Mouse (Mus musculus) left cerebral cortex, postnatal 36 days (tissue): ENCODE measurements at regions not wholly inside any gene's neighbourhood (a gene's known extent, or its start where the extent isn't known, plus 50 kb on each side); places are given as distances from the start of the nearest gene placed in this dataset.
"Not testable (repeated sequence)": the region's sequence is repeated elsewhere in the genome, so short reads cannot be mapped to it uniquely, and the experiment has no call there.

Experiments
- DNase-seq, 2 experiments: peaks; one replicate each; pipeline ENCODE4 v3.0.0; 2021 to 2022; ENCODE audit warnings: low spot score in 2 of 2, mixed read lengths in 1 of 2
- intact Hi-C: fragments of 180-260 bp; cut with DNase I; formaldehyde crosslinking; loops from one replicate; pipeline ENCODE4 v1.15.1; 2025

DNA sequence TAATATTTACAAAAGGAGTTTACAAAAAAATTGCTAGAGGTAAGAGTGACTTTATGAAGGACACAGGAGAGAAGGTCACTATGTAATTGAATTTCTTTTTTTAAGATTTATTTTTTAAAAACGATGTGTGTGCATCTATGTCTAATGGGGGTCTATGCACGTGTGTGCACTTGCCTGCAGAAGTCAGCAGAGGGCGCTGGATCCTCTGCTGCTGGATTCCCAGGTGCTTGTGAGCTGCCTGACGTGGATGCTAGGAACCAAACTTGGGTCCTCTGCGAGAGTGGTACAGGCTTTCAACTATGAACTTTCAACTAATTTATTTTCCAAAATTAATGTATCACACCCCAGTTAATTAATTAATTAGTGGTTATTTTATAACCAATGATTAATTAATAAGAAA, 85.0 kb downstream of the Glrx3 start:
- intact Hi-C loops, result no loop called here
- no peak for DNase-seq

DNA sequence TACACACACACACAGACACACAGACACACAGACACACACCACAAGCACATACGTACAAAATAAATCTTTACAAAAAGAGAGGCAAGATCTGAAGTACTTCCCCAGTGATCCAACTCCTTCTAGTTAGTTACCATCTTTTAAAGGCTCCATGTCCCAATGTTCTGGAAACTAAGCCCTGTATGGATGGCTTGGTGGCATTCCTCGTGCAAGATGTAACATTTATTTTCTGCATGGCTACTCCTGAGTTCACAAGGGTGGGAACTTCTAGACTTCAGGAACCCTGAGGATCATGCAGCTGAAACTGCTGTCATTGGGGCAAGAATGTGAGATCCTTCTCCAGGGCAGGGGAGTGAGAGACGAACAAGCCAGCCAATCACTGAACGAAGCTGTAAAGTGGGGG, 96.1 kb downstream of the Glrx3 start:
- no peak for DNase-seq
- intact Hi-C loops, result no loop called here

DNA sequence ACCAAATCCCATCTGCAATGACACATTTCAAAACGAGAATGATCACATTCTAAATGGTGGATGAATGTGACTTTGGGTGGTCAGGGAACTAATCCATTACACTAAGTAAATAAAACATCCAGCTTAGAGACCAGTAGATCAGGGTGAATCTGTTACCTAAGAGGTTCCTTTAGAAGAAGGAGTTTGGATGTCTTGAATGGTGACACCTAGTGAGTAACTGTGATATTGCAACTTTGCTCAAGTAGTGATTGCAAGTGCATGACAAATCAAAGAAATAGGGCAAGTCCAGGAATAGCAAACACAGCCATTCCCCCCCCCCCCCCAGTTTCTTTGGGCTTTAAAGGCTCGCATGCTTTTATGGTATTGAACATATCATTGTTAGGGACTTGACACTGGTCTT, 112.6 kb downstream of the Glrx3 start:
- intact Hi-C loops, result loop anchor here (2.0 kb wide), 1 partner anchor 71 kb away; no protein-coding TSS in a partner anchor

DNA sequence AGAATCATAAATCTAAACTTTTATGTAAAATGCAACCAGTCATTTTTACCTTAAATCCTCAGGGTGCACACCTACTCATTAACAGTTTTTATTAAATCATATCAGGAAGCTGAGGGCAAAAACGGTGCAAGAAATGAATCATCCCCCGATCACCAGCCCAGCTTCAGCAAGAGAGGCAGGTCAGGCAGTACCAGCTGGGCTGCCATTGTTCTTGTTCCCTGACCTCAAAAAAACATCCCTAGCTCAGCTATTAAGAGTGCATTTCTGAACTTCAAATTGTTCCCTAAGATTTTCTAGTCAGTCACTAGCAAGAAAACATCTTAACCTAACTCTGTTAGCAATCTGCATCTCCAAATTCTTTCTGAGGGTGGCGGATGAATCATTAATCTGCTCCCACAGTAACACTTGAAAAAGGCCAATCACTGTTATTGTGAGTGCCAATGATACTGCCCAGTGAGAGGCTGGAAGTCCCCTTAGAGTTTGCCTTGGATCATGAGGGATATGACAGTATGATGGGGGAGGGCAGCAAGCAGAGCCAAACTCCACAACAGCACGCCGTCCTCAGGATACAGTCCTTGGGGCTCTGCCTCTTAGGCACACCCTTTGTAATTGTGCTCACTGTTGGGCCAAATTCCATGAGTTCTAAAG, 115.3 kb downstream of the Glrx3 start:
- no peak for DNase-seq
- intact Hi-C loops, result no loop called here

More for the DNA sequence above, 112.6 kb downstream of the Glrx3 start:
- DNase-seq, result no peak

DNA sequence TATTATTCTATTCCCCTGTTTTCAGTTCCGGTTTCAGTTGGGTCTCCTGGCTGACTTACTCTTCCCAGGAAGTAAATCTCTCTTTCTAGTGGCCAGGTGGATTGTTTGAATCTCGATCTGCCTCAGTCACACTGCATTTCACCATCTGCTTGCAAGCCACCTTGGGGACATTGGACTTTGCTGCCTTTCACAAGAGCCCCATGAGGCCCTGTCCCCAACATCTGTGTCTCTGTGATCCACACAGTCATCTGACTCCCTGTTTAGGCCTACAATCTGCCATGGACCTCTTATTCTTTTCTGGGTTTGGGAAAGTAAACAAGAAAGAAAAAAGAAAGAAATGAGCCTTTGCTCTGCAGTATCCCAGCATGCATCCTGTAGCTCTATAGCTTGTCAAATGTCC, 118.1 kb downstream of the Glrx3 start:
- intact Hi-C loops, result no loop called here
- DNase-seq, result no peak

DNA sequence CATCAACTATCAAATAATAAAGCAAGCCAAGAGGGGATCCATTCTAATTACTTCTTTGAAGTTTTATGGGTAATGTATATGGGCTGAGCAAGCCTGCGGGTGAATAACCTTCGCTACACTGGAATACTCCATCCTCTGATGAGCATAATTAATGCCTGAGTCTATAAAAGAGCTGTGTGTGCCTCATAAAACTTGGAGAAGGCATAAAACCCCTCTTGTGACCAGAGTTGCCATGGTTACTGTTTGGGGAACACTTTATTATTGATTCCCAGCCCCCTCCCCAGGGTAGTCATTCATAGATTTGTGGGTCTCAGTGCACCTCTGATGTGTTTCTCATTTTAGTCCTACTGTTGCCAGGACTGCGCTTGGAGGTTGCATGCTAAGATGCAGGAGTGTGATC, 120.0 kb downstream of the Glrx3 start:
- no peak for DNase-seq
- intact Hi-C loops, result no loop called here

DNA sequence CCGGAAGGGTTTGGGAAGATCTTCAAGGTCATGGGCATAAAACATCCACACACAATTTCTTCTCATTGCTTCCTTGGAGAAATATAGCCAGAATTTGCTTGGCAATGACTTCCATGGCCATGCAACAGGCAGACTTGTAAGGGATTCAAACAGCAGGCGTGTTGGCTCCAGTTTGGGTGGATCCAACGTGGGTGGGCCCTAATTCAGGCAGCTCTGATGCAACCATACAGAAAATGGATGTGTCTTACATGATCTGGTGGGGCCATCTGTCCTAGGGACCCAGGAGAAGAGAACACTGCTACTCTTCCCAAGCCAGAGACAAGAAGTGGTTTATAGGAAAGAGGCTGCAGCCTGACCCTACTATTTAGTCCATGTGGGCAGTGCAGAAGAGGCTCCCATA, 121.5 kb downstream of the Glrx3 start:
- intact Hi-C loops, result no loop called here
- peak; percentile 53 to 73 for DNase-seq

DNA sequence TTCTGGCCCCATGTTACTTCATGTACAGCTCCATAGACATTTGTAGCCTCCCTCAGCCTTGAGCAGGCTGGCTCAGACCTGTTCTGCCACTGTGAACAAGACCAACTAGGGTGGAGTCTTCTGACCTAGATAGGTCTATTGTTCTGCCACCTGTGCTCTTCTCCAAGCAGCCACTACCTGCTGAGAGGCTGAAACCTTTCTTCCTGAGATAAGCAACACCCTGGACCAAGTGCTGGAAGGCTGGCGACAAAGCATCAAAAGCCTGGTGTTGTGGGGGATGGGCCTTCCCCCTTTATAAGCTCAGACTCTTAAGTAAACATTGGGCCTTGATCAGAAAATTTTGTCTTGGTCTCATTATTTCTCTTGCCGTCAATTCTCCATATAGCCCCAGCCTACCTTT, 132.8 kb downstream of the Glrx3 start:
- intact Hi-C loops, result no loop called here

DNA sequence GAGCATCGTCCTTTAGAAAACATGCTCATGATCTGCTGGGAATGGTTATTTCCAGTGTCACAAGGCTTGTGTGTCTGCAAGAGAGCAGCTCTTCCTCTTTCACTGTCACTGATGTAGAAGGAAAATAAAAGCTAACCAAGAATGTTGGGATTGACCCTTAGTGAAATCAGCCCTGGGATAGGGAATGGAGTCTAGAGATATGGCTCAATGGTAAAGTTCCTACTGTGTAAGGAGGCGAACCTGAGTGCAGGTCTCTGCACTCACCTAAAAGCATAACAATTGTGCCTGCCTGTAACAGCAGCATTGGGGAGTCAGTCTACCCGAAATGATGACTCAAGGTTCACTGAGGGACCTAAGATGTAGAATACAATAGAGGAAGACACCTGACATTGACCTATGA, 138.1 kb downstream of the Glrx3 start:
- DNase-seq, result no peak
- intact Hi-C loops, result no loop called here

More for the DNA sequence above, 132.8 kb downstream of the Glrx3 start:
- no peak for DNase-seq

DNA sequence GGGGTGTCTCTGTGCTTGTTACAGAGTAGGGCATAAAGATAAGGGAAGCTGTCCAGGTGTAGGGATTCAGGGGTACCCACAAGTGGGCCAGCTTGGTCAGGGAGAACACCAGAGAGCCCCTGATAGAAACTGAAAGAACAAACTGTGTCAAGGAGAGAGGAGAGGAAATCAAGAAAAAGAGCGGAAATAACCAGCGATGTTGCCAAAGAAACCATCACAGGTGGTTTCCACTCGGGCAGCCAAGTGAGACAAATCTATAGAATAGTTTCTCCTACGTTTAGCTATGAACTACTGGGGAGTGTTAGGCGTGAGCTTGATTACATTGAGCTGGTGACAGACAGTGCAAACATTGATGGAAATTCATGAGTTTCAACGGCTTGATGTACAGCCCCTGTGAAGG, 138.8 kb downstream of the Glrx3 start:
- intact Hi-C loops, result no loop called here

DNA sequence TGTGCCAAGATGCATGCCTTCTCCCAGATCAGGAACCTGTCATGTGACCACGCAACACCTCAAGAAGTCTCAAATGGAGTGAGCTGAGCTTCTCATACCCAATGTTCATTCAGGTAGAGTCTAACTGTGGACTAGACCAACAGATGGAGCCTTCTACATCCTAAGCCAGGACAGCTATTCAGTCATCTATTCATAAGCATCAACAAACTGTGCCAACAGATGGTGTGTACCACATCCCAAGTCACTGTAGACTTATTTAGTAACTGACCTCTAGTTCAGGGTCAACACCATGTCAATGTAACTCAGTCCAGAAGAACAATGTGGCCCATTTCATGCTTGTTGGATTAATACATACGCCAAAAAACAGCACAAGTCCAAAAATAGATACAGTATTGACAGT, 146.1 kb downstream of the Glrx3 start:
- intact Hi-C loops, result no loop called here
- DNase-seq, result no peak

More for the DNA sequence above, 138.8 kb downstream of the Glrx3 start:
- no peak for DNase-seq

DNA sequence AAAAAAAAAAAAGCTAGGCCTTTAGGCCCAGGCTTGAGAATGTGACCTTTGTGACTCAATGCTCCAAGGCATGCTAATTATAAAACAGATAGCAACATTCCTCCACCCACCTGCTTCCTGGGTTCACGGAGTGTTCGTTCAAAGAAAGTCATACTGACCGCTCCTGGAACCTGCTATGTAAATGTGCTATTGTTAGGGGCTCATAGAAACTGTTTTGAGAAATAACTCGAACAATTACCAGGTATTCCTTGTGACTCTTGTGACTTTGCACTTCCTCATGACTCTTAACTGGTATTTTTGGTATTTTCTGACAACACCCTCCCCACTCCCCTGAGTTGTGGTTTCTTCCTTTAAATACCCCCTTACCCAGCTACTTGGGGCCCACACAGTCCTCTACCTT, 147.5 kb downstream of the Glrx3 start:
- intact Hi-C loops, DNase-seq: not testable (repeated sequence)

DNA sequence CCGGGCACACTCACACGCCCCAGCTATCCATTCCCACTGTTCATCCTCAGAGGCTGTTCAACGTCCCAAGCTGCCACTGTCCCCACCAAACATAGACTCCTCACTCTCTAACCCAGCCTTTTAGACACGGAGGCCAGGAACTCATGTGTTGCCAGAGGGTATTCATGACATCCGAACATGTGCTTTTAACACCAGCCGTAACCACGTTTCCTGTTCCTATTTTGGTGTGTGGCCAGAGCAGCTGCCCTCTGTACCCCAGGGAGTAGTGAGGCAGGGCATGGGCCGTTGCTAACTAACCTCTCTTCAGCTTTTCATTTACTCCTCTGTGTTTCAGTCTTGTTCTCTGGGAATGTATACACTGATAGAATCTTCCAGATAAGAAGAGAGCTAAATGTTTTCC, 156.2 kb downstream of the Glrx3 start:
- no peak for DNase-seq
- intact Hi-C loops, result no loop called here

DNA sequence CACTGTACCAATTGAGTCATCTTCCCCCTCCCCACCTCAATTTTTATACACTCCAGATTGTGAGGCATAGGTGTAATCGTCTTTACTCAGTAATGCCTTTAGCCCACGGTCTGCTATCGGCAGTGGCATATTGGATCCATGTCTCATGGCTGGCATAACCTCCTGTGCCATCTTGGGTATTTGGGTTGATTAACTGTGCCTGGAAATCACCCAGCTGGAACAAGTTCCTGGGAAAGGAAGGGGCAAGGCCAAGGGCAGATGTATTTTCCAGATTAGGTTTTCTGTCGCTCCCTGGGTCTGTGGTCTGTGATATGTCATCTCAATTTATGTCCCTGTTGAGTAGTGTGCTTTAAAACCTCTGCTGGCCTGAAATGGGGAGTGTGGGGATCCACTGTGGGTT, 158.2 kb downstream of the Glrx3 start:
- no peak for DNase-seq
- intact Hi-C loops, result no loop called here

DNA sequence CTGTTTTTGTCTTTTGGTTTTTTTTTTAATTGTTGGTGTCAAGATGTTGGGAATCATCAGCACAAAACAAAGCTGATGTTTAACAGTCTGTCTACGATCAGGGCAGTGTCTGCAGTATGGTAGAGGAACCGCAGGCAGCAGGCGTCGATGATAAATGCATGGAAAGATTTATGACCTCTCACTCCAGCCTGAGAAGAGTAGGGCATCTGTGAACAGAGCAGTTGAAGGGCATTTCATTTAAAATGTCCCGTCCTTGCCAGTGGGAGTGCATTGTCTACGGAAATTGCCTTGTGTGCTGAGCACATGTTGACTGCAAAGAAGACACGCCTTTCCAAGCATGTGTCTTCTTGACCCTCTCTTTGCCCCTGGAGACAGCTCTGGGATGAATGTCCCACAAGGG, 158.7 kb downstream of the Glrx3 start:
- DNase-seq, result no peak
- intact Hi-C loops, result no loop called here

DNA sequence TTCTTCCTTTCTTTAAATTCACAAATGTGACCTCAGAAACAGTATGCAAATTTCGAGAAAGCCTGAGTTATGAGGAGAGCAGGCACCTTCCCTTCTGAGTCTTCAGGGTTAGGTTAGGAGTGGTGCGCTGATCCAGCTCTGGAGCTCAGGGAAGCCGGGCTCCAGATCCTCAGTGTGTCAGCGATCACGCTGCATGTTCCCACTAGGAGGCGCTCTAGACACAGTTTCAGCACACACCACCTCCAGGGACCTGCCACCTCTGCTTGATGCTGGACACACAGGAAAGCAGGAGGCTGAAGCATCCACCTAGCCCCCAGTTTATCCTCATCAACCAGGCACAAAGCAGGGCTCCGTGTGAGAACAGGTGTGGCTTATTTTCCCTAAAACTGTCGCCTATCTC, 165.6 kb downstream of the Glrx3 start:
- intact Hi-C loops, result loop anchor here (5.0 to 10.0 kb wide), 7 partner anchors 126 to 1224 kb away; partner anchors contain the start of gene Tcerg1l
- peak; percentile 70 to 75 for DNase-seq

DNA sequence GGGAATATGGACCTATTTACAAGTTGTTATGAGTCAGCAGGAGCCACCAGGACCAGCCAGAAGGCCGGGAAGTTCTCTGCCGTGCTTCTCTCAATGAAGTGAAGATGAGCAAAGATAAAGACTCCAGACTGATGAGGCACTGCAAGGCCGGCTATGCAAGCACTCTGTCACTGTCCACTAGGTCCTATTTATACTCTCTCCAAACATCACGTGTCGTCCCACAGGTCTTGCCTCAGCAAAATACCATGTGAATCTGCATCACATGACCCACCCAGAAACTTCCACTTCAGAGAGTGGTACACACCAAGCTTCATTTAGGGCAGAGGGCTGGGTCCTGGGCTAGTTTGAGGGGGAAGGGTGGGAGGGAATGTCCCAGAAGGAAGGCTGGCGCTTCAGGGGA, 172.3 kb downstream of the Glrx3 start:
- intact Hi-C loops, result loop anchor here (10.0 kb wide), 2 partner anchors 175 to 785 kb away; partner anchors contain the start of gene Tcerg1l
- DNase-seq, result no peak

DNA sequence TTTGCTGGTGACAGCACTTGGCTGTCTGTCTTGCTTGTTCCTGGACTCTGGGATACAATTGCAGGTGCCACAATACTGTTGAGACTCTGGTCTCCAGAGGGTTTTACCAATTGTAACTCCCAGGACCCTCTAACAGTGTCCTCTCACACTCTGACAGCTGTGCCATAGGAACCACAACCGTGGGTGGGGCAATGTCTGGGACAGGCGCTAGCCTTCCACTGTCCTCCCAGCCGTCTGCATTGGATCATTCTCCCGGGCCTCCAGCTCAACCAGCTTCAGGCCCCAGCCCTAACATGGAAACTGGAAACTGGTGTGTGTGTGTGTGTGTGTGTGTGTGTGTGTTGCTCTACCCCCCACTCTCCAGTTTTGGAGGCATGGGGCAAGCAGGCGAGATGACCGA, 173.9 kb downstream of the Glrx3 start:
- intact Hi-C loops, result no loop called here

DNA sequence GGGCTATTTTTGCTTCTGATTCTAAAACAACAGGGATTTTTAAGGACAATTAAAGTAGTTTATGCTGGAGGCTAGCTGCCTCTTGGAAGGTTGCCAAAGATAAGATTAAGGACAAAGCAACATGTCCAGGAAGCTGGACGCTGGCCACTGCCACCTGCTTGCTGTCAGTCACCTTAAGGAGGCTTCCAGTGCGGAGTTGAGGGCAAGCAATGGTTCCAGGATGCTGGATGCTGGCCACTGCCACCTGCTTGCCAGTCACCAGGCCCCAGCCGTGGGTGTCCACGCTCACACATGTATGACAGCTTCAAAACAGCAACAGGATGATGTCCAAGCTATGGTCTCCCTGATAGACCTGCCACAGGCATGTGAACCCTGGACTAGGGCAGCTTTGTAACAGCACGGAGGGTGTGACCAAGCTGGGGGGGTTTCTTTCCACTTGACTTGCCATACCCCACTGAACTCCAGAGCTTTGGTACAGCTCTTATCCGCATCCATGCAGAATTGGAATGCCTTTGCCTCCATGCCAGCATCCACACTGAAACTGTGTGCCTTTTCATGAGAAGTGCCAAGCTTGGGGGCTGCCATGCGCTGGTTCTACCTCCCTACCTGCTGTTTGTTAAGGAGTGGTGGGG, 174.6 kb downstream of the Glrx3 start:
- no peak for DNase-seq
- intact Hi-C loops, result no loop called here

More for the DNA sequence above, 173.9 kb downstream of the Glrx3 start:
- DNase-seq, result no peak

DNA sequence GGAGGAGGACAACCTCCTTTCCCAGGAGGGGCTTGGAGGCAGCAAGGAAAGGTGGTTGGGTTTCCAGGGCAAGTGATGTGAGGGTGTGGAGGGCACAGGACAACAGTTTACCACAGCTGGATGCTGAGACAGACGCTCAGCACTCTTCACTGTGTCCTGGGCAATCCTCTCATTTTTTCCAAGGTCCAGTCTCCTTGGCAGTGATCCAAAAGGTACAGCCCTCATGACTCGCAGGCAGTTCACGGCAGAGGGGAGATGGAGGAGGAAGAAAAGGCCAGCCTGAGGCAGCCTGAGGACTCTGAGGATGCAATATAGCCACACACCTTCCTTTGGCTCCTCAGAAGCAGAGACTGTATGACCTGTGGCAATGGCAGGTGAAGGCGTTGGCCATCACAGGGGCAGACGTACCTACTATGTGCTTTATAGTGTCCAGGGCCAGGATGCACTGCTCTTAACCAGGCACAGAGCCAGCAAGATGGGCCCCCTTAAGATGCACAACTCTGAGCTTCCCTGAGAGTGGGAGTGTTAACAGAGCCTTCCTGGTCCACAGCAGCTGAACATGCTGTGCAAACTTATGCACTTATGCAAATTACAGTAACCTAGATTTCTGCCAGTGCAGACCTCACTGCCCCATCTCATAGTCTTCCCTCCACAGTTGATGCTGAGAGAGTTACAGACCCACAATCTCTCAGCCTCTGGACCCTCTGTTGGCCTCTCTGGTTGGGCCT, 181.2 kb downstream of the Glrx3 start:
- no peak for DNase-seq
- intact Hi-C loops, result no loop called here

DNA sequence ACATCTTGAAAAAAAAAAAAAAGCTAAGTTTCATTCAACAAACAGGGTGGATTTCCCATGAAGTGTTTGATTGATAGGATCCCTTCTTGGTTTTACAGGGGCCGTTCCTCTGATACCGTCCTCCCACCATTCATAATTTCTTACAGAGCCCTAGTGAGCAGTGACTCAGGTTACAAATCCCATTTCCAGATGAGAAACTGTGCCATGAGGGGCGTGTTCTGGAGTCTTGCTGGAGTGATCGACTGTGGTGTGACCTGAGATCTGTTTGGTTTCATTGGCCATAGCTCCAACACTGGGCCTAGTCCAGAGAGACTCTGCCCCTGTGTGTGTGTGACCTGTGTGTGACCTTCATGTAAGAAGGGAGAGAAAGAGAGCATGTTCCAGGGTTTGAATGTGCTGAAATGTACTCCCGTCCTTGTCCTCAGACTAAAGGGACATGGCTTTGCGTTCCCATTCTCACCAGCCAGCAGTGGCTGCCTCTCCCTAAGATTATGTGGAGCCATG, 181.9 kb downstream of the Glrx3 start:
- intact Hi-C loops, result no loop called here
- no peak for DNase-seq
